Mouse (Mus musculus) small intestine, adult 2 months (tissue): ENCODE data around the gene Fgf18. TPM values are rescaled to one million over a fixed set of nuclear protein-coding genes. Genes with fewer than 3 reads are reported as not detected.

ENCODE experiments used
- H3K27ac ChIP-seq: fragments of 200-500 bp; 2 replicates; pipeline ENCODE4 v1.5.1; 2012; ENCODE audit warnings: low read depth, low read length, control low read depth, inconsistent platforms; ENCODE audit not compliant: insufficient read depth
- H3K27me3 ChIP-seq: fragments of 200-500 bp; 2 replicates; pipeline ENCODE4 v1.6.1; 2012; ENCODE audit warnings: mild to moderate bottlenecking, moderate library complexity, low read length, inconsistent platforms; ENCODE audit not compliant: control insufficient read depth, insufficient read depth
- H3K36me3 ChIP-seq: fragments of 200-500 bp; 2 replicates; pipeline ENCODE4 v1.6.1; 2012; ENCODE audit warnings: mild to moderate bottlenecking, low read length, control low read depth, inconsistent platforms; ENCODE audit not compliant: control insufficient read depth, insufficient read depth
- H3K4me1 ChIP-seq: fragments of 200-500 bp; 2 replicates; pipeline ENCODE4 v1.6.1; 2012; ENCODE audit warnings: low read length, inconsistent platforms, mixed read lengths; ENCODE audit not compliant: control insufficient read depth, insufficient read depth, insufficient read length
- H3K4me3 ChIP-seq: fragments of 200-500 bp; 2 replicates; pipeline ENCODE4 v1.5.1; 2012; ENCODE audit warnings: low read depth, mild to moderate bottlenecking, control low read depth, inconsistent platforms, low read length, moderate library complexity
- CTCF ChIP-seq: fragments of 200-500 bp; IDR thresholded peaks from 2 replicates; pipeline ENCODE4 v1.5.1; 2012; ENCODE audit warnings: low read depth, mild to moderate bottlenecking, control low read depth, inconsistent platforms, low read length, moderate library complexity, mixed read lengths; ENCODE audit not compliant: insufficient replicate concordance, insufficient read length; ENCODE audit errors: extremely low read depth
- POLR2A ChIP-seq: fragments of 200-500 bp; IDR thresholded peaks from 2 replicates; pipeline ENCODE4 v1.6.1; 2012; ENCODE audit warnings: low read depth, mild to moderate bottlenecking, control low read depth, inconsistent platforms, low read length, moderate library complexity
- WGBS: fragments of 180-500 bp; shearing (Covaris S2); methylation state at CpG from one replicate; pipeline ENCODE4 v1.1.7; 2018; 5-methylcytosine and 5-hydroxymethylcytosine counted together
- polyA plus RNA-seq: library from polyadenylated mRNA; depleted of rRNA; stranded (reverse); fragments of >200 nt; gene quantifications from 2 replicates; pipeline ENCODE4 v1.2.3, GENCODE M21; 2012

Fgf18 gene
- polyA plus RNA-seq, 1 experiment: not detected

DNA sequence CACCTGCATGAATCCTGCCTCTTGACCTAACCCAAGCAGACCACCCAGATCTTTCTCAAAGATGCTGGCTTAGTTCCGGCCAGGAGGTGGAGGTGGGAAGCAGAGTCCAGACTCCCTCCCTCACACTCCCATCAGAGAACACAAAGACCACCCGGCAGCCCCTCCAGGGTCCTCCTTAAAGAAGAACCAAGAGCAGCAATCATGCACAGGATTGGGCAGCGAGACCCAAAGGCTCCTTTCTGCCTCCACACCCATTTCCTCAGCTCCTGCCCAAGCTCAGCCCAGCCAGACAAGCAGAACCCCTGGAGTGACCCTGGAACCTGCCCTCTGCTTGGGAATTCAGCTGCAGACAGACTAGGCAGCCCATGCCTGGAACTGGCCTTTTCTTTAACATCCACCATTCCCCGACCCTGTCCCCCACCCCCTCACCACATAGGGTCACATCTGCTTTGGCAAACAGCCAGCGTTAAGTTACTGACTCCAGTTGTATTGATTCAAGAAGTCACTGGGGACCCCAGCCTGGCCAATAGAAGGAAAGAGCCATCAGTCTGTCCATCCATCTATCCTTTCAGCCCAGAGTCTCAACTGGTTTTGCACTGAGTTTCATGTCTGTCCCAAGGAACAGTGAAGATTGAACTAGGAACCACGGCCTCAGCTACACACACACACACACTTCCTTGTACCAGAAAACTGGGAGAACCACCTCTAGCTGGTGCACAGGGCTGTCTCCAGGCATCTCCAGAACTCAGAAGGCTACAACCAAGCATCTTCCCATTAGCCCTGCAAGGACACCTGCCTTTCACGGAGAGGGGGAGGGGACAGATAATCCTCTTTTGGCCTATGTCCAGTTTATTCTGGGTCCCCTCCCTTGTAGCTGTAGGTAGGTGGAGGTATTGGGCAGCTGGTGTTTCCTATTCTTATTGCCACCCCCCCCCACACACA, 1.7 kb downstream of the Fgf18 start:
- TF ChIP-seq POLR2A (no peak), CTCF (no peak)
- no peak overlapping the region for H3K27ac ChIP-seq
- peaks cover 22% of the 10 kb centered on the region for H3K27me3 ChIP-seq
- H3K4me3 ChIP-seq: no peak overlapping the region
- peaks cover 7% of the 10 kb centered on the region for H3K4me1 ChIP-seq
- WGBS: 22% methylated on average over 7 of the region's 7 CpGs
- H3K36me3 ChIP-seq: peaks cover 3% of the 10 kb centered on the region

GRCm38 (mm10) chr11:33143906-33144305, 3.3 kb downstream of the Fgf18 start:
- whole genome bisulfite sequencing: 35% methylated on average over 9 of the region's 9 CpGs
- H3K4me3 ChIP-seq: no peak overlapping the region

GRCm38 (mm10) chr11:33142801-33143200, 4.4 kb downstream of the Fgf18 start:
- TF ChIP-seq POLR2A: no peak
- no peak for TF ChIP-seq CTCF
- H3K4me1 ChIP-seq: peaks cover 3% of the 10 kb centered on the region
- no peak overlapping the region for H3K27ac ChIP-seq
- peaks cover 20% of the 10 kb centered on the region for H3K27me3 ChIP-seq
- 68% methylated on average over 1 of the region's 1 CpGs for WGBS
- no peaks in the 10 kb centered on the region for H3K36me3 ChIP-seq
- no peak overlapping the region for H3K4me3 ChIP-seq

More at GRCm38 (mm10) chr11:33143906-33144305, 3.3 kb downstream of the Fgf18 start:
- H3K27me3 ChIP-seq: peaks cover 22% of the 10 kb centered on the region
- peaks cover 7% of the 10 kb centered on the region for H3K4me1 ChIP-seq
- H3K27ac ChIP-seq: no peak overlapping the region
- TF ChIP-seq POLR2A (no peak), CTCF (no peak)
- no peaks in the 10 kb centered on the region for H3K36me3 ChIP-seq

GRCm38 (mm10) chr11:33140111-33140460, 7.1 kb downstream of the Fgf18 start:
- Histone ChIP-seq H3K4me3 (no peak overlapping the region), H3K36me3 (no peaks in the 10 kb centered on the region), H3K27me3 (peaks cover 3% of the 10 kb centered on the region; the same call in 1 of the 2 replicates), H3K4me1 (no peaks in the 10 kb centered on the region), H3K27ac (no peak overlapping the region)
- TF ChIP-seq CTCF: no peak
- WGBS: 61% methylated on average over 5 of the region's 5 CpGs

DNA sequence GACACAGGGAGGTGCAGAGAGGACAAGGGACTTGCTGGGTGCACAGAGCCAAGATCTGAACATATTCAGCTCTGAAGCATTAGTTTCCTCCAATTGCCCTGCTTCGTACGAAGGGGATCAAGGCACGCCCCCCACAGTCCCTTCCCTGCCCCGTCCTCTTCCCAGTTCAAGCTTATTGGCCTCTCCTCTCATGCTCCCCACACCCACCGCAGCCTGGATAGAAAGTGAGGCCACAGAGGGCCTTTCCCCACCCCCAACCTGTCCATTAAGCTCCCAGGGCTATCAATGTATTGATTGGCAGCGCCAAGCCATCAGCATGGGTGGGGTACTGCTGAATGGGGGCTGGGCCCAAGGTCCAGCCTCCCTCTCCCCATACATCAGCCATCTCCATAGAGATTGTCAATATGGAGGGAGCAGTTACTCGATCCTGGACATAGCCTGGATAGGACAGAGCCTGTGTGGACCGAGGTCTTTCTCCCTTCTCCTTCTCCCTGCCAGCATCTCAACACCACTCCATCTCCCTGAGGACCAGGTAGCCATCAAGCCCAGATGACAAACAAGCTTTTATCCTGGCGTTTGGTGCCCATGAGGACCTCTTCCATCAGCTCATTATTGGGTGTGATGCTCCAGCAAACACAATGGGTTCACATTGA, 7.6 kb downstream of the Fgf18 start:
- TF ChIP-seq POLR2A (no peak), CTCF (no peak)
- WGBS: 65% methylated on average over 9 of the region's 9 CpGs

DNA sequence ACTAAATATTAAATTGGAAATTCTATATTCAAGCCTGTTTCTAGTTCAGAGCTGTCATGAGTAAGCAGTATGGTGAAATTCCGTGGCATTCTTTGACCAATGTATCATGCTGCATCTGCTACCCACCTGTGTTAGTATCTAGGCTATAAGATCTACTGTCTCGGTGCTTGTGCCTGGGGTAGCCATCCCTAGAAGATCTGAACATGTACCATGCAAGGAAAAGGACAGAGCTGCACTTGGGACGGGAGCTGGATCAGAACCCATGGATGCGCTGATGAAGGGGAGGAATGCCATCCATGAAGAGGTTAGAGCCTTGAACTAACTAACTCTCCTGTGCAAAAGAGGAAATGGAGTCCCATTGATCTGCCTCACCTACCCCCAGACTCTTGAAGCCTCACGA, 8.5 kb downstream of the Fgf18 start:
- TF ChIP-seq POLR2A: no peak
- no peak for TF ChIP-seq CTCF
- WGBS: 83% methylated on average over 5 of the region's 5 CpGs
- no peak overlapping the region for H3K4me3 ChIP-seq

More for the DNA sequence above, 7.6 kb downstream of the Fgf18 start:
- no peaks in the 10 kb centered on the region for H3K27me3 ChIP-seq
- no peak overlapping the region for H3K27ac ChIP-seq
- no peaks in the 10 kb centered on the region for H3K36me3 ChIP-seq
- no peak overlapping the region for H3K4me3 ChIP-seq
- H3K4me1 ChIP-seq: no peaks in the 10 kb centered on the region

DNA sequence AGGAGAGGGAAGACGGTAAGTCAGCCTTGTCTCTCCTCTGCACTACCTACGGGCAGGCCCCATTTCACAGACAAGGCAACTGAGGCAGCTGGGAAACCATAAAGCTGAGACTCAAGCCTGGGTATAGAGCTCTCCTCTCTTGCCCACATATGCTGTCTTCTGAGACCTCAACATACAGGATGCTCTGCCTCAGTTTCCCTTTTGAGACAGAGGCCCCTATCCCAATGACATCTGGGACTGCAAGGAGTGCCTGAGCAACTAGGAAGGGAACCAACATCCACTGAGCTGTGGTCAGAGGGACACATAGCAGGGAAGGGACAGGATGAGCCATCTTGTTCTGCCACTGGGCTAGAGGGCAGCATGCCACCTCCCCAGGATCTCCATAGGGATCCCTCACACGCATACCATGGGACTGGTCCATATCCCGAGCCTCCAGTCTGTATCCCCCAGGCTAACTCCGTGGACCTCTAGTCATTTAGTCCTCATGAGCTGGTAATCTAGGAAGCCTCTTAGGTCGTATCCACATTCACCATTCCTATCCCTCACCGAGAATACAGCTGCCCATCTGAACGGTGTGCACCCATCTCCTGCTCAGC, 12.7 kb downstream of the Fgf18 start:
- WGBS: 85% methylated on average over 8 of the region's 8 CpGs
- no peak overlapping the region for H3K27ac ChIP-seq
- no peaks in the 10 kb centered on the region for H3K36me3 ChIP-seq
- no peaks in the 10 kb centered on the region for H3K4me1 ChIP-seq
- no peaks in the 10 kb centered on the region for H3K27me3 ChIP-seq
- no peak overlapping the region for H3K4me3 ChIP-seq
- no peak for TF ChIP-seq POLR2A
- TF ChIP-seq CTCF: no peak

More for the DNA sequence above, 8.5 kb downstream of the Fgf18 start:
- Histone ChIP-seq H3K27ac (no peak overlapping the region), H3K27me3 (no peaks in the 10 kb centered on the region), H3K4me1 (no peaks in the 10 kb centered on the region), H3K36me3 (no peaks in the 10 kb centered on the region)
